Mouse (Mus musculus): ENCODE data around the gene Epyc. TPM values are rescaled to one million over a fixed set of nuclear protein-coding genes. Genes with fewer than 3 reads are reported as not detected.
A peak's percentile ranks its signal among the peaks of the same experiment; 100 is the strongest.

Gene Epyc
- polyA plus RNA-seq, 1 experiment from 2014 or later: 0.21 TPM

GRCm38 (mm10) chr10:97670202-97670601 is 26.3 kb downstream of the Epyc start:
- H3K4me1 ChIP-seq (replicated peaks; ENCODE audit: control insufficient read depth, insufficient read depth, low read length): no peaks in the 10 kb centered on the region
- no peak for ATAC-seq
- no peaks in the 10 kb centered on the region for H3K36me3 ChIP-seq (ENCODE audit: control insufficient read depth, insufficient read depth)
- 42% methylated on average over 4 of the region's 4 CpGs for WGBS
- no peaks in the 10 kb centered on the region for H3K27me3 ChIP-seq (replicated peaks; ENCODE audit: control insufficient read depth, insufficient read depth, low read length)
- H3K9ac ChIP-seq (ENCODE audit: low read depth, low read length): no peak overlapping the region
- no peak overlapping the region for H3K4me3 ChIP-seq (ENCODE audit: low read depth, low read length)
- TF ChIP-seq CTCF (IDR thresholded peaks at IDR 0.05; ENCODE audit: low read depth): peak; percentile 72
- no peak overlapping the region for H3K4me2 ChIP-seq (replicated peaks; ENCODE audit: low read depth)
- no peak overlapping the region for H3K27ac ChIP-seq (ENCODE audit: low read depth, low read length)
- H3K9me3 ChIP-seq (ENCODE audit: control insufficient read depth): no peaks in the 10 kb centered on the region

GRCm38 (mm10) chr10:97673239-97673638 is 29.4 kb downstream of the Epyc start:
- WGBS: 74% methylated on average over 2 of the region's 2 CpGs
- TF ChIP-seq CTCF (IDR thresholded peaks at IDR 0.05; ENCODE audit: low read depth): no peak
- H3K27me3 ChIP-seq (replicated peaks; ENCODE audit: control insufficient read depth, insufficient read depth, low read length): no peaks in the 10 kb centered on the region
- H3K9me3 ChIP-seq (ENCODE audit: control insufficient read depth): no peaks in the 10 kb centered on the region
- no peaks in the 10 kb centered on the region for H3K36me3 ChIP-seq (ENCODE audit: control insufficient read depth, insufficient read depth)
- H3K4me2 ChIP-seq (replicated peaks; ENCODE audit: low read depth): no peak overlapping the region
- H3K4me3 ChIP-seq (ENCODE audit: low read depth, low read length): no peak overlapping the region
- ATAC-seq: no peak
- H3K27ac ChIP-seq (ENCODE audit: low read depth, low read length): no peak overlapping the region
- no peaks in the 10 kb centered on the region for H3K4me1 ChIP-seq (replicated peaks; ENCODE audit: control insufficient read depth, insufficient read depth, low read length)
- no peak overlapping the region for H3K9ac ChIP-seq (ENCODE audit: low read depth, low read length)

GRCm38 (mm10) chr10:97682981-97683380 is 39.1 kb downstream of the Epyc start:
- H3K9me3 ChIP-seq (ENCODE audit: control insufficient read depth): no peaks in the 10 kb centered on the region
- no peak overlapping the region for H3K4me3 ChIP-seq (ENCODE audit: low read depth, low read length)
- H3K27me3 ChIP-seq (replicated peaks; ENCODE audit: control insufficient read depth, insufficient read depth, low read length): no peaks in the 10 kb centered on the region
- TF ChIP-seq CTCF (IDR thresholded peaks at IDR 0.05; ENCODE audit: low read depth): no peak
- H3K9ac ChIP-seq (ENCODE audit: low read depth, low read length): no peak overlapping the region
- H3K36me3 ChIP-seq (ENCODE audit: control insufficient read depth, insufficient read depth): no peaks in the 10 kb centered on the region
- no peak overlapping the region for H3K4me2 ChIP-seq (replicated peaks; ENCODE audit: low read depth)
- no peak overlapping the region for H3K27ac ChIP-seq (ENCODE audit: low read depth, low read length)
- no peaks in the 10 kb centered on the region for H3K4me1 ChIP-seq (replicated peaks; ENCODE audit: control insufficient read depth, insufficient read depth, low read length)
- ATAC-seq: no peak

GRCm38 (mm10) chr10:97687198-97687597 is 43.3 kb downstream of the Epyc start:
- Histone ChIP-seq H3K4me1 (replicated peaks; ENCODE audit: control insufficient read depth, insufficient read depth, low read length) (no peaks in the 10 kb centered on the region), H3K9ac (ENCODE audit: low read depth, low read length) (no peak overlapping the region), H3K27ac (ENCODE audit: low read depth, low read length) (no peak overlapping the region), H3K27me3 (replicated peaks; ENCODE audit: control insufficient read depth, insufficient read depth, low read length) (no peaks in the 10 kb centered on the region), H3K36me3 (ENCODE audit: control insufficient read depth, insufficient read depth) (no peaks in the 10 kb centered on the region), H3K4me2 (replicated peaks; ENCODE audit: low read depth) (no peak overlapping the region), H3K4me3 (ENCODE audit: low read depth, low read length) (no peak overlapping the region), H3K9me3 (ENCODE audit: control insufficient read depth) (no peaks in the 10 kb centered on the region)
- TF ChIP-seq CTCF (IDR thresholded peaks at IDR 0.05; ENCODE audit: low read depth): no peak
- no peak for ATAC-seq
- WGBS: 86% methylated on average over 1 of the region's 1 CpGs

- WGBS: 64% methylated on average over 3 of the region's 3 CpGs
- Histone ChIP-seq H3K4me2 (replicated peaks; ENCODE audit: low read depth) (no peak overlapping the region), H3K36me3 (ENCODE audit: control insufficient read depth, insufficient read depth) (no peaks in the 10 kb centered on the region), H3K4me3 (ENCODE audit: low read depth, low read length) (no peak overlapping the region), H3K27me3 (replicated peaks; ENCODE audit: control insufficient read depth, insufficient read depth, low read length) (no peaks in the 10 kb centered on the region), H3K9me3 (ENCODE audit: control insufficient read depth) (no peaks in the 10 kb centered on the region), H3K27ac (ENCODE audit: low read depth, low read length) (no peak overlapping the region), H3K9ac (ENCODE audit: low read depth, low read length) (no peak overlapping the region), H3K4me1 (replicated peaks; ENCODE audit: control insufficient read depth, insufficient read depth, low read length) (no peaks in the 10 kb centered on the region)
- no peak for ATAC-seq
- TF ChIP-seq CTCF (IDR thresholded peaks at IDR 0.05; ENCODE audit: low read depth): peak; percentile 62
Observed at GRCm38 (mm10) chr10:97689425-97689824, 45.6 kb downstream of the Epyc start.

GRCm38 (mm10) chr10:97692913-97693312 is 49.0 kb downstream of the Epyc start, which contains the start of gene Ccer1:
Gene Ccer1, plus strand, starts transcription at chr10:97693059.
- Histone ChIP-seq H3K36me3 (ENCODE audit: control insufficient read depth, insufficient read depth) (no peaks in the 10 kb centered on the region), H3K4me3 (ENCODE audit: low read depth, low read length) (no peak within 1 kb of the TSS), H3K4me2 (replicated peaks; ENCODE audit: low read depth) (no peak within 1 kb of the TSS), H3K9ac (ENCODE audit: low read depth, low read length) (no peak within 1 kb of the TSS), H3K27ac (ENCODE audit: low read depth, low read length) (no peak within 1 kb of the TSS), H3K27me3 (replicated peaks; ENCODE audit: control insufficient read depth, insufficient read depth, low read length) (no peaks in the 10 kb centered on the region), H3K9me3 (ENCODE audit: control insufficient read depth) (no peaks in the 10 kb centered on the region), H3K4me1 (replicated peaks; ENCODE audit: control insufficient read depth, insufficient read depth, low read length) (no peaks in the 10 kb centered on the region)
- no peak for ATAC-seq
- TF ChIP-seq CTCF (IDR thresholded peaks at IDR 0.05; ENCODE audit: low read depth): no peak
- WGBS: 73% methylated on average over 20 of the region's 20 CpGs

Measured in intestine, postnatal 0 days (tissue).